Mouse (Mus musculus): ENCODE measurements around the gene Fermt3.

DNA sequence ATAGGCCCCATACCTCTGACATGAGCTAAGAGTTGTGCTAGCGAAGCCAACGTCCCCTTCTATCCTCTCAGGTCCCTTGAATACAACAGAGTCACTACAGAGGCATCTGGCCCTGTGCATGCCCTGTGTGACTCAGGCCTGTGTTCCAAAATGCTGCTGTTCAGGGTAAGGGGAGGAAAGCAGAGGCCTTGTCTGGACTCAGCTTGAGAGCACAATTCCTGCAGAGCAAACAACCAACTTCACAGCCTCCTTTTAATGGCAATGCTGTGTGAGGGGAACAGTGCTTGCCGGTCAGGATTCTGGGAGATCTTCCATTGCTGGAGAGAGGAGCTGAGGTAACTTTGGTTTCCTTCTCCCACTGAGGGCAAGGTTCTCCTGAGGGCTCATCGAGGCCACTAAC, 25.0 kb upstream of the Fermt3 start:
- TF ChIP-seq CTCF (IDR thresholded peaks at IDR 0.05) = no peak
- no peak for TF ChIP-seq EP300 (IDR thresholded peaks at IDR 0.05)
